Mouse (Mus musculus) cortical plate, adult 2 months (tissue): Measurements from ENCODE around the gene Lrrc58.

Experiments
- CTCF ChIP-seq: fragments of 200-500 bp; IDR thresholded peaks from 2 replicates; pipeline ENCODE4 v1.5.1; 2011; ENCODE audit warnings: mild to moderate bottlenecking, control low read depth, low read length; ENCODE audit not compliant: insufficient read depth; ENCODE audit errors: extremely low read depth
- POLR2A ChIP-seq: fragments of 200-500 bp; IDR thresholded peaks from 2 replicates; pipeline ENCODE4 v1.6.1; 2011; ENCODE audit warnings: mild to moderate bottlenecking, low read length, control low read depth; ENCODE audit not compliant: insufficient read depth; ENCODE audit errors: extremely low read depth

GRCm38 (mm10) chr16:37853279-37853678 lies 14.9 kb upstream of the Lrrc58 start:
- TF ChIP-seq CTCF (no peak), POLR2A (no peak)
